Mouse (Mus musculus): ENCODE measurements at regions not wholly inside any gene's neighbourhood (a gene's known extent, or its start where the extent isn't known, plus 50 kb on each side); places are given as distances from the start of the nearest gene placed in this dataset.

DNA sequence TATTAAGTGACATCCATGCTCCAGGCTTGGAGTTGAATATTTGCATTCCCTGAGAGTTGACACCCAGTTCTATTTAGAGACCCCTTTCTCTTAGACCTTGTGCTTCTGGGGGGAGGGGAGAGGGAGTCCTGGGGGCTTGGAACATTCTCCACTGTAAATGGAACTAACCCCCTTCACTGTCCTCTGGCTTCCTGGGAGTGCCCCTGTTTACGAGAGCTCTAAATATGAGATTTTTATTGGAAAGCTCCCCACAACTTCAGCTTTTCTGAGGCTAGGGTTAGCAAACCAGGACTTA, 65.8 kb upstream of the Dhx40 start:
- no peak for DNase-seq
- no peaks in the 10 kb centered on the region for H3K27me3 ChIP-seq (ENCODE audit: control insufficient read depth, insufficient read depth, low read length)
- WGBS: 84% methylated on average over 1 of the region's 1 CpGs
- no peak overlapping the region for H3K4me3 ChIP-seq
- H3K9ac ChIP-seq (ENCODE audit: low read depth, low read length): no peak overlapping the region
- H3K4me1 ChIP-seq (ENCODE audit: control insufficient read depth, insufficient read depth, low read length): no peaks in the 10 kb centered on the region
- H3K36me3 ChIP-seq (ENCODE audit: control insufficient read depth, insufficient read depth, low read length): no peaks in the 10 kb centered on the region
- intact Hi-C loops (cut with DNase I): no loop called here
- TF ChIP-seq POLR2A (IDR thresholded peaks at IDR 0.05; ENCODE audit: insufficient read depth, low read depth, low read length) (no peak), CTCF (IDR thresholded peaks at IDR 0.05) (no peak), EP300 (IDR thresholded peaks at IDR 0.05; ENCODE audit: insufficient read depth, low read depth, low read length) (no peak)
- H3K79me2 ChIP-seq (replicated peaks; ENCODE audit: control insufficient read depth, insufficient read depth, low read length): no peaks in the 10 kb centered on the region
- H3K27ac ChIP-seq: no peak overlapping the region

GRCm38 (mm10) chr11:86872537-86873405, 65.2 kb upstream of the Dhx40 start:
- 51% methylated on average over 10 of the region's 10 CpGs for WGBS
- H3K27ac ChIP-seq: no peak overlapping the region
- no peak for TF ChIP-seq CTCF (IDR thresholded peaks at IDR 0.05)
- no peak for TF ChIP-seq POLR2A (IDR thresholded peaks at IDR 0.05; ENCODE audit: insufficient read depth, low read depth, low read length)
- no peak for TF ChIP-seq EP300 (IDR thresholded peaks at IDR 0.05; ENCODE audit: insufficient read depth, low read depth, low read length)
- no peaks in the 10 kb centered on the region for H3K27me3 ChIP-seq (ENCODE audit: control insufficient read depth, insufficient read depth, low read length)
- no peaks in the 10 kb centered on the region for H3K36me3 ChIP-seq (ENCODE audit: control insufficient read depth, insufficient read depth, low read length)
- H3K9ac ChIP-seq (ENCODE audit: low read depth, low read length): no peak overlapping the region
- H3K4me1 ChIP-seq (ENCODE audit: control insufficient read depth, insufficient read depth, low read length): no peaks in the 10 kb centered on the region
- H3K4me3 ChIP-seq: no peak overlapping the region
- no peaks in the 10 kb centered on the region for H3K79me2 ChIP-seq (replicated peaks; ENCODE audit: control insufficient read depth, insufficient read depth, low read length)
- intact Hi-C loops (cut with DNase I): no loop called here
- no peak for DNase-seq

DNA sequence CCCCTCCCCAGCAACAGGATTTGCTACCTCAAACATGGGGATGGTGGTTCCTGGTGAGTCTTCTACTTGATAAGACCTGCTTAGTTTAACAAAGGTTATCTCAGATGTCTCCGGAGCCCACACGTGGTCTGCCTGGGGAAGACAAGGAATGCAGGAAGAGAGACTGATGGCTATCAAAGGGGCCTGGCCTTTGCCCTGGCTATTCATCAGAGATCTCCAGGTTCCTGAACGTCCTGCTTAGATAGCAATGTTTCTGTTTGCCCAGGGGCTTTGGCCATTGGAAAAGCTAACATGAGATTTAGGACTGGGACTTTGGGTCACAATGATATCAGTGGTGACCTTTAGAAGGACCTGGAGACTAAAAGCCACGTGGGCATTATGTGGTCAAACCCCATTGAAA, 64.2 kb upstream of the Dhx40 start:
- Histone ChIP-seq H3K4me3 (no peak overlapping the region), H3K79me2 (replicated peaks; ENCODE audit: control insufficient read depth, insufficient read depth, low read length) (no peaks in the 10 kb centered on the region)
- 25% methylated on average over 4 of the region's 4 CpGs for WGBS

DNA sequence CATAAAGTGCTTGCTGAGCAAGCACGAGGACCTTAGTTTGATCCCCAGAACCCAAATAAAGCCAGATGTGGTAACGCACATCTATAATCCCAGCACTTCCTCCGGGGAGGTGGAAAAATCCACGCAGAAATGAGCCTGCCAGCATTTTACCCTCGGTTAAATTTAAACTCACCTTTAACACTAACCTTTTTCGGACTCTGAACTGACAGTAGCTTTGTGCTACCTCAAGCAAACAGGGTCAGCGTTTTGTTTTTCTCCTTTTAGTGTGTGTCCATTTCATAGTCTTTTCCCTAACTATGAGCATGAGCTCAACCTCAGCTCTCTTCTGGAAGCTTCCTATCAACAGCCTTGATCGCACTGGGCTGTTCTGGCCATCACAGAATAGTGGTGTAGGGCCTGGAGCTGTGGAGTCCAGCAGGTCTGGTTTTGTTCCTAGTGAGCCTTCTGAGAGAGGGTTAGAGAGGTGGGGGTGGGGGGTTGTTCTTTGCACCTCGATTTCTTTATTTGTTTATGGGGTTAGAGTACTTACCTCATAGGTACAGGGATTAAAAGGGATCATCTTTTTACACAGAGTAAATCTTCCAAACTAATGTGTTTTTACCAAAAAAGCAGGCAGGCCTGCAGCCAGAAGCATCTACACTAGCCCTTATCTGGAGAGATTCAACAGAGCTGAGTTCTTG, 63.1 kb upstream of the Dhx40 start:
- intact Hi-C loops (cut with DNase I): no loop called here
- 82% methylated on average over 9 of the region's 9 CpGs for WGBS
- no peaks in the 10 kb centered on the region for H3K36me3 ChIP-seq (ENCODE audit: control insufficient read depth, insufficient read depth, low read length)
- no peak overlapping the region for H3K27ac ChIP-seq
- DNase-seq: no peak
- no peak overlapping the region for H3K9ac ChIP-seq (ENCODE audit: low read depth, low read length)
- H3K27me3 ChIP-seq (ENCODE audit: control insufficient read depth, insufficient read depth, low read length): no peaks in the 10 kb centered on the region
- TF ChIP-seq POLR2A (IDR thresholded peaks at IDR 0.05; ENCODE audit: insufficient read depth, low read depth, low read length): no peak
- no peak for TF ChIP-seq CTCF (IDR thresholded peaks at IDR 0.05)
- no peak for TF ChIP-seq EP300 (IDR thresholded peaks at IDR 0.05; ENCODE audit: insufficient read depth, low read depth, low read length)
- H3K4me1 ChIP-seq (ENCODE audit: control insufficient read depth, insufficient read depth, low read length): no peaks in the 10 kb centered on the region
- no peak overlapping the region for H3K4me3 ChIP-seq
- H3K79me2 ChIP-seq (replicated peaks; ENCODE audit: control insufficient read depth, insufficient read depth, low read length): no peaks in the 10 kb centered on the region

More for the DNA sequence above, 64.2 kb upstream of the Dhx40 start:
- DNase-seq: no peak
- intact Hi-C loops (cut with DNase I): no loop called here
- Histone ChIP-seq H3K27me3 (ENCODE audit: control insufficient read depth, insufficient read depth, low read length) (no peaks in the 10 kb centered on the region), H3K4me1 (ENCODE audit: control insufficient read depth, insufficient read depth, low read length) (no peaks in the 10 kb centered on the region), H3K27ac (no peak overlapping the region), H3K9ac (ENCODE audit: low read depth, low read length) (no peak overlapping the region), H3K36me3 (ENCODE audit: control insufficient read depth, insufficient read depth, low read length) (no peaks in the 10 kb centered on the region)
- TF ChIP-seq EP300 (IDR thresholded peaks at IDR 0.05; ENCODE audit: insufficient read depth, low read depth, low read length) (no peak), POLR2A (IDR thresholded peaks at IDR 0.05; ENCODE audit: insufficient read depth, low read depth, low read length) (no peak), CTCF (IDR thresholded peaks at IDR 0.05) (no peak)

- TF ChIP-seq EP300 (IDR thresholded peaks at IDR 0.05; ENCODE audit: insufficient read depth, low read depth, low read length) (no peak), CTCF (IDR thresholded peaks at IDR 0.05) (no peak), POLR2A (IDR thresholded peaks at IDR 0.05; ENCODE audit: insufficient read depth, low read depth, low read length) (no peak)
- no peak overlapping the region for H3K9ac ChIP-seq (ENCODE audit: low read depth, low read length)
- DNase-seq: no peak
- intact Hi-C loops (cut with DNase I): no loop called here
- no peaks in the 10 kb centered on the region for H3K79me2 ChIP-seq (replicated peaks; ENCODE audit: control insufficient read depth, insufficient read depth, low read length)
- 84% methylated on average over 10 of the region's 10 CpGs for WGBS
- no peaks in the 10 kb centered on the region for H3K36me3 ChIP-seq (ENCODE audit: control insufficient read depth, insufficient read depth, low read length)
- H3K27me3 ChIP-seq (ENCODE audit: control insufficient read depth, insufficient read depth, low read length): no peaks in the 10 kb centered on the region
- no peak overlapping the region for H3K4me3 ChIP-seq
- H3K4me1 ChIP-seq (ENCODE audit: control insufficient read depth, insufficient read depth, low read length): no peaks in the 10 kb centered on the region
- no peak overlapping the region for H3K27ac ChIP-seq
Measured at GRCm38 (mm10) chr11:86866931-86867330, 59.4 kb upstream of the Dhx40 start.

GRCm38 (mm10) chr11:86859864-86860528, 52.5 kb upstream of the Dhx40 start:
- Histone ChIP-seq H3K27ac (no peak overlapping the region), H3K4me1 (ENCODE audit: control insufficient read depth, insufficient read depth, low read length) (no peaks in the 10 kb centered on the region), H3K79me2 (replicated peaks; ENCODE audit: control insufficient read depth, insufficient read depth, low read length) (no peaks in the 10 kb centered on the region), H3K4me3 (no peak overlapping the region), H3K36me3 (ENCODE audit: control insufficient read depth, insufficient read depth, low read length) (no peaks in the 10 kb centered on the region), H3K27me3 (ENCODE audit: control insufficient read depth, insufficient read depth, low read length) (no peaks in the 10 kb centered on the region), H3K9ac (ENCODE audit: low read depth, low read length) (no peak overlapping the region)
- intact Hi-C loops (cut with DNase I): no loop called here
- DNase-seq: no peak
- WGBS: 68% methylated on average over 8 of the region's 8 CpGs
- TF ChIP-seq CTCF (IDR thresholded peaks at IDR 0.05) (no peak), EP300 (IDR thresholded peaks at IDR 0.05; ENCODE audit: insufficient read depth, low read depth, low read length) (no peak), POLR2A (IDR thresholded peaks at IDR 0.05; ENCODE audit: insufficient read depth, low read depth, low read length) (no peak)

Data from heart, adult 2 months (tissue).